22 mouse cellular contexts compared by ENCODE assay signal in genomic region chr7:75648051-75648450, GRCm38 (mm10).
DNase-seq lines count a peak whose midpoint lies in the region; ATAC-seq and TF ChIP-seq lines count a peak whose summit lies in the region.
"Had no signal": no experiment of that assay in that cellular context is flagged by ENCODE, and none has a peak within 500 bp of the region (broad histone marks: within the 10 kb centered on the region; RNA-seq: fewer than 3 reads in every experiment).

No protein-coding gene starts in this region.

- no peak overlapping the region for H3K9ac ChIP-seq in heart, adult 2 months (ENCODE audit: low read depth, low read length)
- H3K9ac ChIP-seq in liver, adult 2 months (ENCODE audit: low read depth, low read length), result no peak overlapping the region
- no peak overlapping the region for H3K9ac ChIP-seq in liver, embryonic 11.5 days (ENCODE audit: low read depth, low read length)
- H3K9ac ChIP-seq: embryonic facial prominence, embryonic 13.5 days; embryonic facial prominence, embryonic 15.5 days; forebrain, embryonic 13.5 days; forebrain, embryonic 15.5 days; forebrain, postnatal 0 days had no signal

- no peaks in the 10 kb centered on the region for H3K9me3 ChIP-seq in liver, embryonic 11.5 days (ENCODE audit: control insufficient read depth, low read length)
- H3K9me3 ChIP-seq: embryonic facial prominence, embryonic 13.5 days; embryonic facial prominence, embryonic 15.5 days; forebrain, embryonic 13.5 days; forebrain, embryonic 15.5 days had no signal

- H3K4me3 ChIP-seq in gastrocnemius, adult 2 months, result no peak overlapping the region
- no peak overlapping the region for H3K4me3 ChIP-seq in heart, adult 2 months
- H3K4me3 ChIP-seq in liver, adult 2 months (ENCODE audit: insufficient read depth, low read depth, low read length), result no peak overlapping the region
- H3K4me3 ChIP-seq in liver, embryonic 11.5 days (ENCODE audit: low read depth, low read length), result no peak overlapping the region
- H3K4me3 ChIP-seq: embryonic facial prominence, embryonic 13.5 days; embryonic facial prominence, embryonic 15.5 days; forebrain, embryonic 13.5 days; forebrain, embryonic 15.5 days had no signal

- H3K4me1 ChIP-seq in heart, adult 2 months (ENCODE audit: control insufficient read depth, insufficient read depth, low read length), result peaks cover 36% of the 10 kb centered on the region
- H3K4me1 ChIP-seq in liver, adult 2 months (ENCODE audit: control insufficient read depth, insufficient read depth, low read length), result peaks cover 11% of the 10 kb centered on the region
- peaks cover 5% of the 10 kb centered on the region; the same call in 1 of the 2 replicates for H3K4me1 ChIP-seq in liver, embryonic 11.5 days (replicated peaks; ENCODE audit: control insufficient read depth, insufficient read depth, low read length)

- H3K79me2 ChIP-seq in heart, adult 2 months (replicated peaks; ENCODE audit: control insufficient read depth, insufficient read depth, low read length), result peaks cover 8% of the 10 kb centered on the region
- peaks cover 23% of the 10 kb centered on the region; the same call in 1 of the 2 replicates for H3K79me2 ChIP-seq in liver, adult 2 months (ENCODE audit: control insufficient read depth, insufficient read depth, low read length)

- no peak for TF ChIP-seq EP300 in heart, adult 2 months (IDR thresholded peaks at IDR 0.05; ENCODE audit: insufficient read depth, low read depth, low read length)

- TF ChIP-seq CTCF in gastrocnemius, adult 2 months (IDR thresholded peaks at IDR 0.05), result no peak
- no peak for TF ChIP-seq CTCF in heart, adult 2 months (IDR thresholded peaks at IDR 0.05)
- TF ChIP-seq CTCF in liver, adult 2 months (IDR thresholded peaks at IDR 0.05; ENCODE audit: low read depth, low read length), result no peak

- no peak for DNase-seq in gastrocnemius, adult 2 months
- no peak for DNase-seq in gastrocnemius, postnatal 4 days (ENCODE audit: low spot score in 2 of 2)
- DNase-seq in heart, adult 2 months, result no peak
- no peak for DNase-seq in heart, postnatal 10 days
- no peak for DNase-seq in liver, adult 2 months (ENCODE audit: extremely low read depth, low read depth, low spot score)
- no peak for DNase-seq in liver, embryonic 11.5 days (ENCODE audit: low spot score)
- DNase-seq: adrenal gland, adult 2 months; adrenal gland, postnatal 10 days; adrenal gland, postnatal 25 days; B cell, adult 2 months; cerebellum, adult 11-12 months; cerebellum, adult 2 months; cerebellum, adult 9-10 months; cerebellum, postnatal 14 days; cerebellum, postnatal 36 days; embryo, embryonic 11 days; forebrain, postnatal 0 days had no signal

- 53% methylated on average over 3 of the region's 3 CpGs for WGBS in heart, adult 2 months
- 81% methylated on average over 3 of the region's 3 CpGs for WGBS in liver, adult 2 months
- 79% methylated on average over 3 of the region's 3 CpGs for WGBS in liver, embryonic 11.5 days

- H3K36me3 ChIP-seq in heart, adult 2 months (ENCODE audit: control insufficient read depth, insufficient read depth, low read length), result peaks cover 55% of the 10 kb centered on the region
- peaks cover 2% of the 10 kb centered on the region; the same call in 1 of the 2 replicates for H3K36me3 ChIP-seq in liver, adult 2 months (ENCODE audit: control insufficient read depth, insufficient read depth, low read length)
- no peaks in the 10 kb centered on the region for H3K36me3 ChIP-seq in liver, embryonic 11.5 days (ENCODE audit: control insufficient read depth, insufficient read depth, low read length)
- H3K36me3 ChIP-seq: embryonic facial prominence, embryonic 13.5 days; embryonic facial prominence, embryonic 15.5 days; forebrain, embryonic 15.5 days had no signal

- intact Hi-C loops in gastrocnemius, adult 2 months (cut with DNase I), result loop anchor here (5.0 kb wide), 1 partner anchor 34 kb away; no protein-coding TSS in a partner anchor
- intact Hi-C loops in heart, adult 2 months (cut with DNase I), result loop anchor here (10.0 kb wide), 1 partner anchor 177 kb away; no protein-coding TSS in a partner anchor
- intact Hi-C loops in heart, postnatal 10 days (cut with DNase I), result no loop called here

- no peak for ATAC-seq in liver, embryonic 11.5 days (replicated peaks; ENCODE audit: low FRiP score)
- no peak for ATAC-seq in CD4-positive, CD25-positive, alpha-beta regulatory T cell, adult 4 months
- ATAC-seq: forebrain, embryonic 13.5 days; forebrain, embryonic 15.5 days; forebrain, postnatal 0 days had no signal

- peak overlapping the region; percentile 28; the same call in 1 of the 2 replicates for H3K27ac ChIP-seq in gastrocnemius, adult 2 months
- H3K27ac ChIP-seq in heart, adult 2 months, result peak overlapping the region; percentile 42
- H3K27ac ChIP-seq in liver, adult 2 months (replicated peaks; ENCODE audit: insufficient read depth, low read depth, low read length), result peak overlapping the region; percentile 12; the same call in 1 of the 2 replicates
- no peak overlapping the region for H3K27ac ChIP-seq in liver, embryonic 11.5 days (ENCODE audit: low read depth, low read length)
- H3K27ac ChIP-seq: embryonic facial prominence, embryonic 13.5 days; embryonic facial prominence, embryonic 15.5 days; forebrain, embryonic 13.5 days; forebrain, embryonic 15.5 days had no signal

- H3K27me3 ChIP-seq in heart, adult 2 months (ENCODE audit: control insufficient read depth, insufficient read depth, low read length), result no peaks in the 10 kb centered on the region
- no peaks in the 10 kb centered on the region for H3K27me3 ChIP-seq in liver, adult 2 months (ENCODE audit: control insufficient read depth, insufficient read depth, low read length)
- no peaks in the 10 kb centered on the region for H3K27me3 ChIP-seq in liver, embryonic 11.5 days (replicated peaks; ENCODE audit: control insufficient read depth, insufficient read depth, low read length)
- H3K27me3 ChIP-seq: embryonic facial prominence, embryonic 13.5 days; embryonic facial prominence, embryonic 15.5 days; forebrain, embryonic 13.5 days; forebrain, embryonic 15.5 days had no signal

- no peak for TF ChIP-seq POLR2A in heart, adult 2 months (IDR thresholded peaks at IDR 0.05; ENCODE audit: insufficient read depth, low read depth, low read length)
- TF ChIP-seq POLR2A in liver, adult 2 months (IDR thresholded peaks at IDR 0.05; ENCODE audit: extremely low read depth, insufficient read depth, low read length), result no peak

- no peak overlapping the region for H3K4me2 ChIP-seq in liver, embryonic 11.5 days
- H3K4me2 ChIP-seq: embryonic facial prominence, embryonic 13.5 days; embryonic facial prominence, embryonic 15.5 days; forebrain, embryonic 13.5 days; forebrain, embryonic 15.5 days had no signal
